ENCODE assay signal across 20 mouse cellular contexts in genomic region chr13:90833641-90834207, GRCm38 (mm10).
A peak's percentile ranks its signal among the peaks of the same experiment; 100 is the strongest.
DNase-seq lines count a peak whose midpoint lies in the region; ATAC-seq and TF ChIP-seq lines count a peak whose summit lies in the region.
"Had no signal": no experiment of that assay in that cellular context is flagged by ENCODE, and none has a peak within 500 bp of the region (broad histone marks: within the 10 kb centered on the region; RNA-seq: fewer than 3 reads in every experiment).

No protein-coding gene starts in this region.

- H3K36me3 ChIP-seq in heart, embryonic 13.5 days, result no peaks in the 10 kb centered on the region
- H3K36me3 ChIP-seq in MEL (ENCODE audit: control insufficient read depth in 1 of 2, insufficient read depth in 2 of 2, low read length in 2 of 2), result peaks cover 0 to 6% of the 10 kb centered on the region in 2 experiments; a peak in 2 of 4 replicates
- H3K36me3 ChIP-seq: hindbrain, embryonic 13.5 days; limb, embryonic 13.5 days; liver, embryonic 15.5 days had no signal

- TF ChIP-seq CTCF in lung, adult 2 months (IDR thresholded peaks at IDR 0.05; ENCODE audit: insufficient read depth, low read length), result no peak
- no peak for TF ChIP-seq CTCF in MEL (IDR thresholded peaks at IDR 0.05 in 2 of 3, conservative IDR thresholded peaks at IDR 0.05 in 1 of 3; ENCODE audit: control insufficient read depth in 1 of 3, insufficient read depth in 1 of 3, low read depth in 2 of 3, low read length in 3 of 3, poor library complexity in 1 of 3, severe bottlenecking in 1 of 3)

- no peak overlapping the region for H3K4me3 ChIP-seq in heart, embryonic 13.5 days
- no peak overlapping the region for H3K4me3 ChIP-seq in lung, adult 2 months (replicated peaks; ENCODE audit: extremely low read depth, low read depth, low read length)
- H3K4me3 ChIP-seq in MEL (ENCODE audit: control insufficient read depth in 1 of 2, insufficient read depth in 1 of 2, low read depth in 2 of 2, low read length in 2 of 2), result no peak overlapping the region
- H3K4me3 ChIP-seq: hindbrain, embryonic 13.5 days; limb, embryonic 13.5 days; liver, embryonic 15.5 days; myocyte had no signal

- H3K27me3 ChIP-seq in heart, embryonic 13.5 days (replicated peaks), result no peaks in the 10 kb centered on the region
- no peaks in the 10 kb centered on the region for H3K27me3 ChIP-seq in MEL (ENCODE audit: control insufficient read depth in 1 of 2, insufficient read depth in 2 of 2, low read length in 2 of 2)
- H3K27me3 ChIP-seq: hindbrain, embryonic 13.5 days; limb, embryonic 13.5 days; liver, embryonic 15.5 days had no signal

- TF ChIP-seq POLR2A in lung, adult 2 months (IDR thresholded peaks at IDR 0.05; ENCODE audit: borderline replicate concordance, extremely low read depth, low read depth, low read length), result no peak
- no peak for TF ChIP-seq POLR2A in MEL (IDR thresholded peaks at IDR 0.05; ENCODE audit: control insufficient read depth in 1 of 2, insufficient read depth in 1 of 2, low read depth in 1 of 2, low read length in 2 of 2, poor library complexity in 1 of 2)

- 0 out of 2 replicates have a peak overlapping the region, but pooled peaks have one; percentile 8 for H3K27ac ChIP-seq in heart, embryonic 13.5 days (replicated peaks)
- peak overlapping the region; percentile 13; the same call in 1 of the 2 replicates for H3K27ac ChIP-seq in MEL (ENCODE audit: control insufficient read depth, low read depth, low read length)
- H3K27ac ChIP-seq: hindbrain, embryonic 13.5 days; kidney, postnatal 0 days; limb, embryonic 13.5 days; liver, embryonic 15.5 days had no signal

- no peak overlapping the region for H3K4me2 ChIP-seq in heart, embryonic 13.5 days
- H3K4me2 ChIP-seq: hindbrain, embryonic 13.5 days; limb, embryonic 13.5 days; liver, embryonic 15.5 days had no signal

- peak in 1 of 2 experiments; percentile 52; a peak in 2 of 4 replicates for TF ChIP-seq EP300 in MEL (IDR thresholded peaks at IDR 0.05; ENCODE audit: low read depth in 1 of 2, low read length in 2 of 2)

- peaks cover 11% of the 10 kb centered on the region for H3K4me1 ChIP-seq in heart, embryonic 13.5 days
- H3K4me1 ChIP-seq in lung, adult 2 months (ENCODE audit: control insufficient read depth, insufficient read depth, low read length), result no peaks in the 10 kb centered on the region
- peaks cover 2 to 10% of the 10 kb centered on the region in 2 experiments; a peak in 2 of 4 replicates for H3K4me1 ChIP-seq in MEL (ENCODE audit: control insufficient read depth in 1 of 2, insufficient read depth in 2 of 2, low read length in 2 of 2)
- H3K4me1 ChIP-seq: hindbrain, embryonic 13.5 days; liver, embryonic 15.5 days had no signal

- no peak overlapping the region for H3K9ac ChIP-seq in heart, embryonic 13.5 days
- no peak overlapping the region for H3K9ac ChIP-seq in MEL (ENCODE audit: control insufficient read depth, low read depth, low read length, poor library complexity, severe bottlenecking)
- H3K9ac ChIP-seq: hindbrain, embryonic 13.5 days; limb, embryonic 13.5 days; liver, embryonic 15.5 days had no signal

- H3K9me3 ChIP-seq in heart, embryonic 13.5 days, result no peaks in the 10 kb centered on the region
- H3K9me3 ChIP-seq in MEL (replicated peaks; ENCODE audit: insufficient read depth, low read length), result no peaks in the 10 kb centered on the region
- H3K9me3 ChIP-seq: hindbrain, embryonic 13.5 days; limb, embryonic 13.5 days; liver, embryonic 15.5 days had no signal

- no peaks in the 10 kb centered on the region for H3K79me2 ChIP-seq in MEL (ENCODE audit: control insufficient read depth, insufficient read depth, low read length, poor library complexity)

- TF ChIP-seq RAD21 in MEL (IDR thresholded peaks at IDR 0.05; ENCODE audit: low read depth, low read length), result no peak

- ATAC-seq in heart, embryonic 13.5 days (ENCODE audit: extremely low read depth, insufficient number of reproducible peaks, low FRiP score, low TSS enrichment), result peak; percentile 31; the same call in 1 of the 2 replicates
- ATAC-seq in hematopoietic stem cell, adult 5-6 weeks (replicated peaks in 1 of 2; ENCODE audit: insufficient read depth in 1 of 2, low FRiP score in 2 of 2, low TSS enrichment in 1 of 2, low read depth in 1 of 2, poor library complexity in 2 of 2, severe bottlenecking in 2 of 2), result peak; percentile 27 to 36; a peak in 1 of 4 replicates
- ATAC-seq: forebrain, embryonic 14.5 days; inflammation-experienced regulatory T-cells, adult 6 months had no signal

- DNase-seq in heart, adult 18-20 months, result no peak
- peak; percentile 4 for DNase-seq in lung, adult 2 months
- no peak for DNase-seq in lung, postnatal 14 days
- peak; percentile 34 for DNase-seq in MEL (ENCODE audit: low read depth, low spot score)
- no peak for DNase-seq in urinary bladder, adult 18-20 months (ENCODE audit: low spot score in 2 of 2)
- DNase-seq: cerebellum, adult 2 months; cerebellum, postnatal 36 days; gastrocnemius, postnatal 36 days; midbrain, embryonic 14.5 days; spleen, adult 18-20 months; thymus, postnatal 14 days had no signal

- WGBS in heart, embryonic 13.5 days, result 66% methylated on average over 7 of the region's 7 CpGs
- 65% methylated on average over 7 of the region's 7 CpGs for WGBS in lung, adult 2 months

TF ChIP-seq in MEL, 35 proteins besides CTCF, POLR2A, EP300 and RAD21:
- peak; percentile 29; the same call in 1 of the 2 replicates for TF ChIP-seq ETS1 (IDR thresholded peaks at IDR 0.05; ENCODE audit: low read depth, low read length)
- no peak for TF ChIP-seq TBP (IDR thresholded peaks at IDR 0.05; ENCODE audit: low read depth, low read length)
TF ChIP-seq in MEL: peak in this region for 1.

Comparison
In these comparisons a context has a peak if more than half of its experiments do, and no peak if none do; other contexts are left out.
1. DNase-seq: peak in lung, adult 2 months (single experiment) and MEL (single experiment); none in heart, adult 18-20 months (0 of 2), lung, postnatal 14 days (single experiment) and urinary bladder, adult 18-20 months (0 of 2).